Mouse (Mus musculus) lung, postnatal 0 days (tissue): ENCODE data around the gene Gm20532. TPM values are rescaled to one million over a fixed set of nuclear protein-coding genes. Genes with fewer than 3 reads are reported as not detected.

Experiments used
- ATAC-seq: fragments of 200-750 bp; cut with Nextera tagmentation; 2 replicates; pipeline ENCODE4 v1.8.0; 2017; ENCODE audit warnings: moderate library complexity
- DNase-seq: peaks from one replicate; pipeline ENCODE4 v3.0.0-alpha.2; 2016; ENCODE audit warnings: low spot score
- H3K27ac ChIP-seq: fragments of 300-500 bp; sonication (generic); 2 replicates; pipeline ENCODE4 v1.5.1; 2014; ENCODE audit warnings: antibody characterized with exemption, mild to moderate bottlenecking, low read length, mixed read lengths
- H3K27me3 ChIP-seq: fragments of 300-500 bp; sonication (generic); replicated peaks from 2 replicates; pipeline ENCODE4 v1.6.1; 2014; ENCODE audit warnings: low read length, mixed read lengths; ENCODE audit not compliant: insufficient read depth
- H3K36me3 ChIP-seq: fragments of 300-500 bp; sonication (generic); 2 replicates; pipeline ENCODE4 v1.6.1; 2014; ENCODE audit warnings: low read length, mixed read lengths; ENCODE audit not compliant: insufficient read depth
- H3K4me1 ChIP-seq: fragments of 300-500 bp; sonication (generic); 2 replicates; pipeline ENCODE4 v1.6.1; 2014; ENCODE audit warnings: antibody characterized with exemption, low read depth, low read length, mixed read lengths; ENCODE audit not compliant: insufficient read depth
- H3K4me2 ChIP-seq: fragments of 300-500 bp; sonication (generic); replicated peaks from 2 replicates; pipeline ENCODE4 v1.6.1; 2014; ENCODE audit warnings: low read depth, mild to moderate bottlenecking, low read length, moderate library complexity, mixed read lengths
- H3K4me3 ChIP-seq: fragments of 300-500 bp; sonication (generic); 2 replicates; pipeline ENCODE4 v1.5.1; 2014; ENCODE audit warnings: low read depth, low read length
- H3K9ac ChIP-seq: fragments of 300-500 bp; sonication (generic); replicated peaks from 2 replicates; pipeline ENCODE4 v1.6.1; 2014; ENCODE audit warnings: low read depth, mild to moderate bottlenecking
- H3K9me3 ChIP-seq: fragments of 300-500 bp; sonication (generic); 2 replicates; pipeline ENCODE4 v1.6.1; 2016; ENCODE audit warnings: low read length, mixed read lengths
- CTCF ChIP-seq: IDR thresholded peaks from 2 replicates; pipeline ENCODE4 v1.5.1; 2016; ENCODE audit warnings: antibody characterized with exemption, mild to moderate bottlenecking
- EP300 ChIP-seq: IDR thresholded peaks from 2 replicates; pipeline ENCODE4 v1.6.1; 2016; ENCODE audit warnings: antibody characterized with exemption, mild to moderate bottlenecking, control low read depth
- WGBS: fragments of 180-500 bp; shearing (Covaris S2); extraction: QIAGEN DNeasy Blood & Tissue Kit; methylation state at CpG from one replicate; pipeline ENCODE4 v1.1.7; 2014; 5-methylcytosine and 5-hydroxymethylcytosine counted together
- polyA plus RNA-seq: library from polyadenylated mRNA; unstranded; fragments of >200 nt; fragmentation: Nextera tagmentation; extraction: Ambion mirVana; gene quantifications from 2 replicates; pipeline ENCODE4 v1.2.1, GENCODE M21; 2015

The Gm20532 gene
- polyA plus RNA-seq, 1 experiment from 2014 or later = not detected

- H3K27ac ChIP-seq = no peak overlapping the region
- DNase-seq = peak; percentile 7
- no peak overlapping the region for H3K4me3 ChIP-seq
- no peak overlapping the region for H3K9ac ChIP-seq
- TF ChIP-seq CTCF = no peak
- TF ChIP-seq EP300 = no peak
- H3K9me3 ChIP-seq = no peaks in the 10 kb centered on the region
- no peak for ATAC-seq
- H3K36me3 ChIP-seq = peaks cover 3% of the 10 kb centered on the region; the same call in 1 of the 2 replicates
- no peak overlapping the region for H3K4me2 ChIP-seq
- WGBS = 82% methylated on average over 4 of the region's 4 CpGs
- H3K27me3 ChIP-seq = no peaks in the 10 kb centered on the region
- H3K4me1 ChIP-seq = peaks cover 9% of the 10 kb centered on the region
Observed at GRCm38 (mm10) chr2:26599965-26600364, 13.5 kb downstream of the Gm20532 start.

DNA sequence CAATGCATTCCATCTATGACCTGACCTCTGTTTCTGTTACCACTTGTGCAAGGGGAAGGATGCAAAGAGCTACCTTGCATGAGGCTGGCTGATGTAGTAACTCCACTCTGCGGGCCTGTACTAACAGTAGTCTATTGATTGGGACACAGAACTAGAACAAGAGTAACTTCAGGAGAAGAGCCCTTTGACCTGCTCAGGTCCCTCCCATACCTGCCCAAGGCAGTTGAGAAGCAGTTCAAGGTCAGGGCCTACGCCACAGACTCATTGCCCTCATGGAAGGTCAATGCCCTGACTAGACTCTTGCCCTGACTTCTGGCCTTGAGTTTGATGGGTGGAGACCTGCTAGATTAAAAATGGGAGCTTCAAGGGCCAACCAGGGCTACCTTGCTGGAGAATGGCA, 14.2 kb downstream of the Gm20532 start:
- H3K4me1 ChIP-seq = peaks cover 9% of the 10 kb centered on the region
- 88% methylated on average over 2 of the region's 2 CpGs for WGBS
- no peaks in the 10 kb centered on the region; the same call in 1 of the 2 replicates for H3K36me3 ChIP-seq
- H3K9ac ChIP-seq = no peak overlapping the region
- TF ChIP-seq EP300 (no peak), CTCF (no peak)
- DNase-seq (no peak), ATAC-seq (no peak)
- H3K4me3 ChIP-seq = no peak overlapping the region
- no peaks in the 10 kb centered on the region for H3K9me3 ChIP-seq
- no peak overlapping the region for H3K4me2 ChIP-seq
- H3K27ac ChIP-seq = no peak overlapping the region
- H3K27me3 ChIP-seq = no peaks in the 10 kb centered on the region

DNA sequence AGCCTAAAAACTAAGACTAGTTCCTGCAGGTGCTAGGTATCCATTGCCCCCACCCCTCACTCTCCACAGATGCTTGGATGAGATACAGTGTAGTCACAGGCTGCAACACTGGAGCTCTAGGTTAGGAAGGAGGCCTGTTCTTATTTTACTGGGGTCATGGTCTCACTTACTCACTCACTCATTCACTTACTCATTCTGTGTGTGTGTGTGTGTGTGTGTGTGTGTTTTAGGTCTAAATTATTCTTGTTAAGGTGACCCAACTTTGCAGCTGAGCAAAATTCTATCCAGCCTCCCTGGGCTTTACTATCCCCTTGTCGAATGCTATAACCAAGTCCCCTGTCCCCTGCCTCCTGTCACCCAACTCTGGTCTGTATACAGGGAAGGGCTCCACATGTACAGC, 15.2 kb downstream of the Gm20532 start:
- peaks cover 16% of the 10 kb centered on the region for H3K4me1 ChIP-seq
- no peak overlapping the region for H3K4me2 ChIP-seq
- TF ChIP-seq CTCF (no peak), EP300 (no peak)
- WGBS = 88% methylated on average over 1 of the region's 1 CpGs
- no peak overlapping the region for H3K27ac ChIP-seq
- no peak overlapping the region for H3K4me3 ChIP-seq
- H3K9ac ChIP-seq = no peak overlapping the region
- H3K36me3 ChIP-seq = no peaks in the 10 kb centered on the region; the same call in 1 of the 2 replicates
- no peak for ATAC-seq
- DNase-seq = no peak
- H3K27me3 ChIP-seq = no peaks in the 10 kb centered on the region
- no peaks in the 10 kb centered on the region for H3K9me3 ChIP-seq

- Histone ChIP-seq H3K36me3 (no peaks in the 10 kb centered on the region), H3K27me3 (no peaks in the 10 kb centered on the region), H3K9me3 (no peaks in the 10 kb centered on the region), H3K4me2 (peak overlapping the region; percentile 60), H3K9ac (peak overlapping the region; percentile 80; the same call in 1 of the 2 replicates), H3K4me3 (0 out of 2 replicates have a peak overlapping the region, but pooled peaks have one; percentile 60), H3K4me1 (peaks cover 21% of the 10 kb centered on the region), H3K27ac (no peak overlapping the region)
- ATAC-seq = no peak
- TF ChIP-seq CTCF = no peak
- WGBS = 79% methylated on average over 5 of the region's 5 CpGs
- no peak for DNase-seq
Observed at GRCm38 (mm10) chr2:26602631-26603030, 16.2 kb downstream of the Gm20532 start.

GRCm38 (mm10) chr2:26603159-26603558, 16.7 kb downstream of the Gm20532 start:
- peaks cover 21% of the 10 kb centered on the region; the same call in 1 of the 2 replicates for H3K4me1 ChIP-seq
- no peaks in the 10 kb centered on the region for H3K9me3 ChIP-seq
- TF ChIP-seq EP300 (no peak), CTCF (no peak)
- DNase-seq (no peak), ATAC-seq (no peak)
- peak overlapping the region; percentile 80 for H3K9ac ChIP-seq
- H3K27me3 ChIP-seq = no peaks in the 10 kb centered on the region
- H3K4me3 ChIP-seq = peak overlapping the region; percentile 60
- H3K4me2 ChIP-seq = peak overlapping the region; percentile 60
- no peaks in the 10 kb centered on the region for H3K36me3 ChIP-seq
- peak overlapping the region; percentile 96 for H3K27ac ChIP-seq
- WGBS = 5% methylated on average over 6 of the region's 6 CpGs

DNA sequence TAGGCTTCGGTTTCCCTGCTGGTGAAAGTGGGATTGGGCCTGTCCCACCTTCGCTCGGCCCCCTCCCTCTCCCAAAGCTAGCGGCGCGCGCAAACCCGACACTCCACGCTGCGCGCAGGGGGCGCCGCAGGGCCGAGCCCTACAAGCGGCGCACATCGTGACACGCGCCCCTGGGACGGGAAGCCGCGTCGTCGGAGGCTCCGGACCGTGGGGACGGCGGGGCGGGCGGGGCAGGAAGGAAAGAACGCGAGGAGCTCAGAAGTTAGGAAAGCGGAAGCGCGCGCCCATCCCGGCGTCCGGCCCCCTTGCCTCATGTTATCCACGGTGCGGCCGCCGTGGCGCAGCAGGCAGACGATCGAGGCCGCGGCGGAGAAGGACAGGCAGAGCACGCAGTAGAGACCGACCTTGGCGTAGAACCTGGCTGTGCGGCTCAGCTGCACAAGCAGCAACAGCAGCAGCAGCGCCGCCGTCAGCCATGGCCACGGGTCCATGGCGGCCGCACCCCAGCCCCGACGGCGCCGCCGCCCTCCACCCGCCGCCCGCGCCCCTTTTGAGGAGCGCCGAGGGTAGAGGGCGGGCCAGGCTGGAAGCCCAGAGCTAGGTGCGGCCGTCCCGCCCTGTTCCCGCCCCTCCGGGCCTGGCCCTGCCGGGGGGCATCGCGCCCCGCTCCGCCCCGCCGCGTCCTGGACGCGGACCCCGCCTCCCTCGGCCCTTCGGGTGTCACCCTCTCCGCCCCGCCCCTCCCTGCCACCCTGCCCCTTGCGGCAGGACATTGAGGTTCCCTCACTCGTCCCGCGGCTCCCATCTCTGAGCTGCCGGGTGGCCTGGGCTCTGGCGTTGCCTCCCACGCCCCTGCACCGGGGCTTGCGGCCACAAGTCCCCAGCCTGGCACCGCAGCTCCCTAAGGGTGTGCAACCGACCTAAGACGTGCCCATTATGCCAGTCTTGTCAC, 17.6 kb downstream of the Gm20532 start, which contains the start of gene Agpat2:
Gene Agpat2 (minus strand): TSS at position 698 of the 952 bp plus-strand sequence.
- Histone ChIP-seq H3K9me3 (no peaks in the 10 kb centered on the region), H3K4me3 (peak within 1 kb of the TSS; percentile 60), H3K4me1 (peaks cover 21% of the 10 kb centered on the region; the same call in 1 of the 2 replicates), H3K4me2 (peak within 1 kb of the TSS; percentile 60), H3K27me3 (no peaks in the 10 kb centered on the region), H3K36me3 (no peaks in the 10 kb centered on the region), H3K9ac (peak within 1 kb of the TSS; percentile 80), H3K27ac (peak within 1 kb of the TSS; percentile 96)
- TF ChIP-seq CTCF (peak; percentile 69), EP300 (no peak)
- peak; percentile 88 for ATAC-seq
- under 1% methylated on average over 76 of the region's 103 CpGs for WGBS
- DNase-seq = peak; percentile 96
